Mouse (Mus musculus) spleen, adult 2 months (tissue): ENCODE measurements around the gene Gm43552. TPM values are rescaled to one million over a fixed set of nuclear protein-coding genes. Genes with fewer than 3 reads are reported as not detected.

ENCODE experiments used
- DNase-seq, 2 experiments: peaks; one replicate each; pipeline versions ENCODE4 v3.0.0 to v3.0.0-alpha.2; 2012 to 2021; ENCODE audit warnings: low spot score in 2 of 2, low read depth in 1 of 2
- H3K27ac ChIP-seq: fragments of 200-500 bp; 2 replicates; pipeline ENCODE4 v1.5.1; 2012; ENCODE audit warnings: low read length, inconsistent platforms; ENCODE audit not compliant: insufficient read depth
- H3K27me3 ChIP-seq: fragments of 200-500 bp; 2 replicates; pipeline ENCODE4 v1.6.1; 2012; ENCODE audit warnings: mild to moderate bottlenecking, moderate library complexity, low read length, inconsistent platforms; ENCODE audit not compliant: control insufficient read depth, insufficient read depth
- H3K36me3 ChIP-seq: fragments of 200-500 bp; 2 replicates; pipeline ENCODE4 v1.6.1; 2012; ENCODE audit warnings: mild to moderate bottlenecking, low read length, inconsistent platforms; ENCODE audit not compliant: control insufficient read depth, insufficient read depth
- H3K4me1 ChIP-seq: fragments of 200-500 bp; 2 replicates; pipeline ENCODE4 v1.6.1; 2011; ENCODE audit warnings: inconsistent platforms; ENCODE audit not compliant: control insufficient read depth, insufficient read depth, insufficient read length
- H3K4me3 ChIP-seq: fragments of 200-500 bp; 2 replicates; pipeline ENCODE4 v1.5.1; 2011; ENCODE audit warnings: mild to moderate bottlenecking, inconsistent platforms; ENCODE audit not compliant: insufficient read depth, insufficient read length; ENCODE audit errors: extremely low read depth
- CTCF ChIP-seq: fragments of 200-500 bp; IDR thresholded peaks from 2 replicates; pipeline ENCODE4 v1.5.1; 2011; ENCODE audit warnings: mild to moderate bottlenecking, inconsistent platforms; ENCODE audit not compliant: insufficient read depth, insufficient read length, insufficient replicate concordance; ENCODE audit errors: extremely low read depth
- POLR2A ChIP-seq: fragments of 200-500 bp; IDR thresholded peaks from 2 replicates; pipeline ENCODE4 v1.6.1; 2011; ENCODE audit warnings: low read depth, low read length, inconsistent platforms
- WGBS: fragments of 180-500 bp; shearing (Covaris S2); methylation state at CpG from one replicate; pipeline ENCODE4 v1.1.7; 2018; 5-methylcytosine and 5-hydroxymethylcytosine counted together
- polyA plus RNA-seq: library from polyadenylated mRNA; depleted of rRNA; stranded (reverse); fragments of >200 nt; gene quantifications from 2 replicates; pipeline ENCODE4 v1.2.3, GENCODE M21; 2012; rRNA removed

Gene Gm43552
- polyA plus RNA-seq, 1 experiment: not detected

DNA sequence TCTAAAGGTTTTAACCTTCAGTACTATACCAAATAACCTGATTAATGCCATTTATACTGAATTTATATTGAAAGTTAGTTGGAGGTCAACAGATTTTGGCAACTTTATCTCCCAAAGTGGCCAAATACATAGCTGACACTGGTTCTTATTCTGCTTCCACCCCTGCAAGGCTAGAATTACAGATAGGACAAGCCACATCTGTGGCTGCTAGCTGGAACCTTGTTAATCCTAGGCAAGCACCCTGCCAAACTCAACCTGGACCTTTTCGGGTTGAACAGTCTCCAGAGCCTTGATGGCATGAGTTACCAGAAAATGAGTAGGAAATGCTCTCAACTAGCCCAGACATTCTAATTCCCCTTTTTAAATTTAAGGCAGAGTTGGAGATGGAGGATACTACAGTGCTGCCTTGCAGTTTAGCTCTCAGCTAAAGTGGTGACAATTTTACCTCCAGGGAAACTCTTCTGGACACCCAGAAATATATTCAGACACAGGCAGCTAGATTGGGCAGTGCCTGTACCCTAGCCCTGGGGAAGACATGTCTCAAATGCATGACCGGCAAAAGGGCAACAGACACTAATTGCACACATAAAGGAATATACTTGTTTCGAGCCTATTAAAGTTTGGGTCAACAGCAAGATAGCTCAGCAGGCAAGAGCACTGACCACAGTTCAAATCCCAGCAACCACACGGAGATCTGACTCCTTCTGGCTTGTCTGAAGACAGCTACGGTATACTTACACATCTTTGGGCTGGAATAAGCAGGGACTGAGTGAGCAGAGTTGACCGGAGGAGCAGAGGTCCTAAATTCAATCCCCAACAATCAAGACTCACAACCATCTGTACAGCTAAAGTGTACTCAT is 105.4 kb downstream of the Gm43552 start:
- 87% methylated on average over 6 of the region's 6 CpGs for WGBS
- no peak for TF ChIP-seq CTCF
- no peak for TF ChIP-seq POLR2A
- H3K27ac ChIP-seq: no peak overlapping the region

GRCm38 (mm10) chr5:65385704-65386103 is 106.9 kb downstream of the Gm43552 start:
- Histone ChIP-seq H3K4me1 (peaks cover 5% of the 10 kb centered on the region; the same call in 1 of the 2 replicates), H3K27me3 (no peaks in the 10 kb centered on the region), H3K4me3 (no peak overlapping the region), H3K27ac (no peak overlapping the region), H3K36me3 (peaks cover 11% of the 10 kb centered on the region)
- 88% methylated on average over 2 of the region's 2 CpGs for WGBS
- no peak for DNase-seq
- TF ChIP-seq CTCF (no peak), POLR2A (no peak)

More for the DNA sequence above, 105.4 kb downstream of the Gm43552 start:
- peaks cover 7% of the 10 kb centered on the region; the same call in 1 of the 2 replicates for H3K4me1 ChIP-seq
- H3K36me3 ChIP-seq: peaks cover 11% of the 10 kb centered on the region
- H3K27me3 ChIP-seq: no peaks in the 10 kb centered on the region
- H3K4me3 ChIP-seq: no peak overlapping the region
- DNase-seq: no peak

Other genes starting within 250 kb of the Gm43552 start
- gene Rfc1, start 157.2 kb downstream of the Gm43552 start, polyA plus RNA-seq: 10.2 and 12.5 TPM in 2 replicates
- 0.14 TPM in 2 replicates for gene Klb, start 144.5 kb downstream of the Gm43552 start, polyA plus RNA-seq
- 173 and 190 TPM in 2 replicates for gene Rpl9, start 101.4 kb downstream of the Gm43552 start, polyA plus RNA-seq
- gene Lias, start 101.3 kb downstream of the Gm43552 start, polyA plus RNA-seq: 6.2 and 6.4 TPM in 2 replicates
- 3.8 and 4.5 TPM in 2 replicates for gene Ugdh, start 56.9 kb downstream of the Gm43552 start, polyA plus RNA-seq
- 120 and 164 TPM in 2 replicates for gene Smim14, start 44.4 kb upstream of the Gm43552 start, polyA plus RNA-seq
- 9.7 and 11.7 TPM in 2 replicates for gene Ube2k, start 44.4 kb upstream of the Gm43552 start, polyA plus RNA-seq
- 10.4 and 12.8 TPM in 2 replicates for gene Pds5a, start 205.4 kb upstream of the Gm43552 start, polyA plus RNA-seq